Mouse (Mus musculus) heart, embryonic 10.5 days (tissue): ENCODE data around the gene Gm49601. TPM values are rescaled to one million over a fixed set of nuclear protein-coding genes. Genes with fewer than 3 reads are reported as not detected.
A peak's percentile ranks its signal among the peaks of the same experiment; 100 is the strongest.

Experiments
- DNase-seq: peaks from one replicate; pipeline ENCODE4 v3.0.0-alpha.2; 2017; ENCODE audit warnings: low spot score
- H3K27ac ChIP-seq: fragments of 300-500 bp; sonication (generic); 2 replicates; pipeline ENCODE4 v1.5.1; 2016; ENCODE audit warnings: mild to moderate bottlenecking
- H3K27me3 ChIP-seq: fragments of 300-500 bp; sonication (generic); 2 replicates; pipeline ENCODE4 v1.6.1; 2016; ENCODE audit warnings: mild to moderate bottlenecking; ENCODE audit not compliant: poor library complexity, insufficient read depth, severe bottlenecking
- H3K36me3 ChIP-seq: fragments of 300-500 bp; sonication (generic); 2 replicates; pipeline ENCODE4 v1.6.1; 2016; ENCODE audit warnings: mild to moderate bottlenecking, moderate library complexity
- H3K4me1 ChIP-seq: fragments of 300-500 bp; sonication (generic); 2 replicates; pipeline ENCODE4 v1.6.1; 2016; ENCODE audit warnings: mild to moderate bottlenecking
- H3K4me3 ChIP-seq: fragments of 300-500 bp; sonication (generic); 2 replicates; pipeline ENCODE4 v1.5.1; 2016; ENCODE audit warnings: mild to moderate bottlenecking, moderate library complexity
- H3K9me3 ChIP-seq: fragments of 300-500 bp; sonication (generic); 2 replicates; pipeline ENCODE4 v1.6.1; 2016; ENCODE audit warnings: mild to moderate bottlenecking, moderate library complexity
- WGBS: fragments of 180-500 bp; shearing (Covaris S2); methylation state at CpG from one replicate; pipeline ENCODE4 v1.1.7; 2016; 5-methylcytosine and 5-hydroxymethylcytosine counted together
- polyA plus RNA-seq: library from polyadenylated mRNA; unstranded; fragments of >200 nt; fragmentation: Nextera tagmentation; extraction: Ambion mirVana; gene quantifications from 2 replicates; pipeline ENCODE4 v1.2.1, GENCODE M21; 2016

Gm49601 gene
- 0.26 and 1.1 TPM in 2 replicates for polyA plus RNA-seq

DNA sequence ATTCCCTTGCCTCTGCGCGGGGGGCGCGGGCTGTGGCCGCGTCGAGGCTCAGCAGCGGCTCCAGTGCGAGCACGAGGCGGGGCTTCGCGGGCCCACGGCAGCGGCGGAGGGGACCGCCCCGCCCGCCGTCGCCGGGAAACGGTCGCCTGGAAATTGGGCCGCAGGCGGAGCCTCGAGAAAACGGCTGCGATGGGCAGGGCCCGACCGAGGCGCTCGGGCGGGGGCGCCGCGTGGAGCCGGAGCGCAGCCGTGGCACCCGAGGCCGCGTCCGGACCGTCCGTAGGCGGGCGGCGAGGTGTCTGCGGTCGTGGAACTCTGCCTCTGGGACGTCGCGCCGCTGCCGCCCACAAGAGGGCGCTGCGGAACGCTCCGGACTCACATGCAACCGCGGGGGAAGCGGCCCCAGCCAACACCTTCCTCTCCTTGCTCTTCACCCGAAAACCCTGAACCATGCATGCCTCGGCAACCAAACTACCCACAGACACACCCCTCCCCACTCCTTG lies at the start of gene Gm49601:
Gene Gm49601 (minus strand): TSS at position 52 of the 503 bp plus-strand sequence.
- DNase-seq, result no peak
- H3K4me3 ChIP-seq, result peak within 1 kb of the TSS; percentile 59
- peaks cover 11% of the 10 kb centered on the region for H3K36me3 ChIP-seq
- H3K27me3 ChIP-seq, result peaks cover 95% of the 10 kb centered on the region
- under 1% methylated on average over 47 of the region's 65 CpGs for WGBS
- H3K4me1 ChIP-seq, result peaks cover 42% of the 10 kb centered on the region
- no peaks in the 10 kb centered on the region for H3K9me3 ChIP-seq
- H3K27ac ChIP-seq, result peak within 1 kb of the TSS; percentile 47

- H3K36me3 ChIP-seq, result no peaks in the 10 kb centered on the region
- WGBS, result 83% methylated on average over 3 of the region's 3 CpGs
- H3K27ac ChIP-seq, result no peak overlapping the region
- no peaks in the 10 kb centered on the region for H3K9me3 ChIP-seq
- 0 out of 2 replicates have a peak, but pooled peaks cover 7% of the 10 kb centered on the region for H3K27me3 ChIP-seq
- no peaks in the 10 kb centered on the region for H3K4me1 ChIP-seq
- no peak overlapping the region for H3K4me3 ChIP-seq
- peak; percentile 25 for DNase-seq
Measured at GRCm38 (mm10) chr16:18673005-18673404, 46.8 kb upstream of the Gm49601 start.

GRCm38 (mm10) chr16:18672027-18672426 lies 45.8 kb upstream of the Gm49601 start:
- Histone ChIP-seq H3K9me3 (no peaks in the 10 kb centered on the region), H3K27me3 (0 out of 2 replicates have a peak, but pooled peaks cover 7% of the 10 kb centered on the region), H3K4me1 (no peaks in the 10 kb centered on the region), H3K36me3 (no peaks in the 10 kb centered on the region), H3K27ac (no peak overlapping the region), H3K4me3 (no peak overlapping the region)
- DNase-seq, result peak; percentile 58
- 61% methylated on average over 5 of the region's 5 CpGs for whole genome bisulfite sequencing

DNA sequence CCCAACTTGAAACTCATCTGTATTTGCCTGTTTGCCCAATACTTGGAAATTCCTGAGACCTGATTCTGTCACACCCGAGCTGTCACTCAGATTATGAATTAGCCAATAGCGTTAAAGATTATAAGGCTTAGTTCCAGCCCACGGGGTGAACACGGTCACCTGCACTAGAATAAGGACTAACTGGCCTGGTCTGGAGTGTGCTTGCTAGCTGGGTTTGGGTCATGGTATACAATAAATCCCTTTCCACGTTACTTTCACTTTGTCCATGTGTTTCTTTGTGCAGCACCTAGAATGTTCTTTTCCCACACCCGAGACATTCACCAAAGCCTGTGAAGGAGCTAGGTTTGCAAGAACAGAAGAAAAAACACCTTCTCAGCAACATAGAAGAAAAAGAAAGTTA lies 43.7 kb upstream of the Gm49601 start:
- Histone ChIP-seq H3K9me3 (no peaks in the 10 kb centered on the region), H3K27ac (no peak overlapping the region), H3K36me3 (no peaks in the 10 kb centered on the region), H3K4me3 (no peak overlapping the region), H3K4me1 (no peaks in the 10 kb centered on the region), H3K27me3 (0 out of 2 replicates have a peak, but pooled peaks cover 7% of the 10 kb centered on the region)
- 71% methylated on average over 6 of the region's 6 CpGs for WGBS
- DNase-seq, result peak; percentile 55

DNA sequence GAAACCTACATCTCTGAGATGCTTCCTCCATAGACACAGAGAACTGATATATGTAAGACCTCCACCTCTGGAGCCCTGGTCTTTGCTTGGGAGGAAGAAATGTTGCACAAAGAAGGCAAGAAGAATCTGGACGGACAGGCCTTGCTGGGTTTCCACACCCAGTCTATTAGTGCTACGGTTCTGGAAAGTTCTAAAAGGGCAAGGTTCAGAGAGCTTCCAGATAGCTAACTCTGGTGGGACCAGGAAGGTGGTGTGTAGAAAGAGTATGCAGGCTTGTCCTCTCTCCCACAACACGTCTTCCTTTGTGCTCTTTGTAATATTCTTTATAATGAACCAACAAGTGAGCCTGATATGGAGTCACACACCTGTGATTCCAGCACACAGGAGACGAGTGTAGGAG lies 32.4 kb upstream of the Gm49601 start:
- H3K27ac ChIP-seq, result no peak overlapping the region
- no peak for DNase-seq
- H3K4me3 ChIP-seq, result no peak overlapping the region
- no peaks in the 10 kb centered on the region for H3K27me3 ChIP-seq
- no peaks in the 10 kb centered on the region for H3K4me1 ChIP-seq
- no peaks in the 10 kb centered on the region for H3K9me3 ChIP-seq
- H3K36me3 ChIP-seq, result no peaks in the 10 kb centered on the region
- 66% methylated on average over 4 of the region's 4 CpGs for WGBS

DNA sequence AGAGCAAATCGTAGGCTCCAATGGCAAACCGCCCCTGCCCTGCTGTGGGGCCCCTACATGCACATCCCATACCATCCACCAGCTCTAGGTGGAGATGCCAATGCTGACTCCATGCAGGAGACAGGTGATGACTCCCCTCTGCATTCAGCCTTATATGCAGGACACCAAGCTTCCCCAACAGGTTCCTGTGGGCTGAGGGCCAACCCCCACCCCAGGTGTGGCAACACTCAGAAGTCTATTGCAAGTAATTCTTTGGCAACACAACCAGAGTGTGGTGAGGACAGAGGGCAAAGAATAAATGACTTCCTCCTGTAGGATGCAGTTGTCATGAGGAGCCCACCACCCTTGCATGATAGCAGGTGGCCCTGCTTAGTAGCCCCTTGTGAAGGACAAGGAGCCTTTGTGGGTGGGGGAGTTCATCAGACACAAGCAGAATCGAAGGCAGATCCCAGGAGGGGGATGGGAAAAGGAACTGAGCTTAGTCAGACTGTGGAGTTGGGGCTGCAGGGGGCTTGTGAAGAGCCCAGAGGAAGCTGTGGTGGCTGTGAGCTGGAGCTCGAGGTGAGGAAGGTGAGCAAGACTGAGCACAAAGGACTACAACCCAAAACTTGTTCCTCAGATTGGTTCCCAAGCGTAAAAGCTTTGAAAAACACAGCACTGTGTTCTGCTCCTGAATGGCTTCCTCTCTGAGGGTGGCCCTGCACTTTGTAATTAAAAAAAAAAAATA lies 29.3 kb upstream of the Gm49601 start:
- H3K4me3 ChIP-seq, result no peak overlapping the region
- no peaks in the 10 kb centered on the region for H3K9me3 ChIP-seq
- H3K27me3 ChIP-seq, result no peaks in the 10 kb centered on the region
- H3K27ac ChIP-seq, result no peak overlapping the region
- WGBS, result 59% methylated on average over 5 of the region's 5 CpGs
- DNase-seq, result peak; percentile 63
- no peaks in the 10 kb centered on the region for H3K36me3 ChIP-seq
- no peaks in the 10 kb centered on the region for H3K4me1 ChIP-seq

- 84% methylated on average over 6 of the region's 6 CpGs for WGBS
- peak; percentile 52 for DNase-seq
- H3K4me3 ChIP-seq, result no peak overlapping the region
- H3K27me3 ChIP-seq, result no peaks in the 10 kb centered on the region
- H3K9me3 ChIP-seq, result no peaks in the 10 kb centered on the region; the same call in 1 of the 2 replicates
- no peaks in the 10 kb centered on the region for H3K36me3 ChIP-seq
- H3K4me1 ChIP-seq, result no peaks in the 10 kb centered on the region
- H3K27ac ChIP-seq, result no peak overlapping the region
Measured at GRCm38 (mm10) chr16:18653290-18654160, 27.3 kb upstream of the Gm49601 start.

GRCm38 (mm10) chr16:18649126-18649525 lies 22.9 kb upstream of the Gm49601 start:
- Histone ChIP-seq H3K27me3 (no peaks in the 10 kb centered on the region), H3K9me3 (no peaks in the 10 kb centered on the region; the same call in 1 of the 2 replicates), H3K27ac (no peak overlapping the region), H3K36me3 (no peaks in the 10 kb centered on the region), H3K4me1 (no peaks in the 10 kb centered on the region), H3K4me3 (no peak overlapping the region)
- 63% methylated on average over 3 of the region's 3 CpGs for WGBS
- no peak for DNase-seq

GRCm38 (mm10) chr16:18645329-18645728 lies 19.1 kb upstream of the Gm49601 start:
- no peaks in the 10 kb centered on the region for H3K4me1 ChIP-seq
- no peaks in the 10 kb centered on the region; the same call in 1 of the 2 replicates for H3K9me3 ChIP-seq
- peak; percentile 69 for DNase-seq
- no peak overlapping the region for H3K27ac ChIP-seq
- H3K4me3 ChIP-seq, result no peak overlapping the region
- H3K36me3 ChIP-seq, result no peaks in the 10 kb centered on the region
- H3K27me3 ChIP-seq, result no peaks in the 10 kb centered on the region
- 66% methylated on average over 6 of the region's 6 CpGs for WGBS

GRCm38 (mm10) chr16:18644485-18644884 lies 18.3 kb upstream of the Gm49601 start:
- Histone ChIP-seq H3K27me3 (no peaks in the 10 kb centered on the region), H3K4me1 (no peaks in the 10 kb centered on the region), H3K4me3 (no peak overlapping the region), H3K9me3 (no peaks in the 10 kb centered on the region; the same call in 1 of the 2 replicates), H3K27ac (no peak overlapping the region), H3K36me3 (no peaks in the 10 kb centered on the region)
- 74% methylated on average over 4 of the region's 4 CpGs for WGBS
- DNase-seq, result peak; percentile 35

DNA sequence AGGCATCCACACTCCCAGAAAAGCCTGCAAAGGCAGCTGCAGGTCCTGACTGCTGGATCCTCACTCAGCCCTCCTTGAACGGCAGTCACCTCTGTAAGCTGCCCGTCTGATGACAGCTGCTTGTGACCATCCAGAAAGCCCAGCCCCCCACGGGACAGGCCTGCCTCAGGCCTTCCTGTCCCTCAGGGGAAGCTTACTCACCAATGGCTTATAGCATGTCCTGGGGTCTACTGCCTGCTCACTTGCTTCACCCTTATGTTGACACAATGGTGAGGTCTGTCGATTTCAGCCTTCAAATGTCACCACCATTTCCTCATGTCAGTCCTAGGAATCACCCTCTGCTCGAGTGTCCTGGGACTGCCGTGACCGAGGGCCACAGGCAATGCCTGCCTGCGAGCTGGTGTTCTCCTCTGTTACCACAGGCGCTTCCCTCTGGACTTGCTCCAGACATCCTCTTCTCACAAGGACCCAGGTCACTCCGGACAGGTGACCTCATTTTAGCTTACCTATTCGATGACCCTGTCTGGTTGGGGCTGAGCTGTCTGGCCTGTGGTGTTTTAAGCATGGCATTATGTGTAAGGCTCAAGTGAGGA lies 17.3 kb upstream of the Gm49601 start:
- no peak overlapping the region for H3K27ac ChIP-seq
- H3K27me3 ChIP-seq, result no peaks in the 10 kb centered on the region
- H3K36me3 ChIP-seq, result no peaks in the 10 kb centered on the region
- 64% methylated on average over 11 of the region's 11 CpGs for WGBS
- DNase-seq, result peak; percentile 74
- H3K4me1 ChIP-seq, result no peaks in the 10 kb centered on the region
- no peak overlapping the region for H3K4me3 ChIP-seq
- no peaks in the 10 kb centered on the region for H3K9me3 ChIP-seq

- Histone ChIP-seq H3K4me3 (no peak overlapping the region), H3K4me1 (no peaks in the 10 kb centered on the region), H3K9me3 (no peaks in the 10 kb centered on the region), H3K27me3 (no peaks in the 10 kb centered on the region), H3K36me3 (no peaks in the 10 kb centered on the region), H3K27ac (no peak overlapping the region)
- WGBS, result 72% methylated on average over 4 of the region's 4 CpGs
- DNase-seq, result peak; percentile 71
Measured at GRCm38 (mm10) chr16:18642897-18643296, 16.7 kb upstream of the Gm49601 start.
